Mouse (Mus musculus) forebrain, embryonic 13.5 days (tissue): ENCODE data around the gene Car1. TPM values are rescaled to one million over a fixed set of nuclear protein-coding genes. Genes with fewer than 3 reads are reported as not detected.
"Not testable (repeated sequence)": the region's sequence is repeated elsewhere in the genome, so short reads cannot be mapped to it uniquely, and the experiment has no call there.

Experiments used
- ATAC-seq: fragments of 200-750 bp; cut with Nextera tagmentation; 2 replicates; pipeline ENCODE4 v1.8.0; 2017
- H3K27ac ChIP-seq: fragments of 300-500 bp; sonication (generic); 2 replicates; pipeline ENCODE4 v1.5.1; 2015; ENCODE audit warnings: inconsistent platforms, mild to moderate bottlenecking, moderate library complexity
- H3K27me3 ChIP-seq: fragments of 300-500 bp; sonication (generic); 2 replicates; pipeline ENCODE4 v1.6.1; 2015; ENCODE audit warnings: mild to moderate bottlenecking, inconsistent platforms
- H3K36me3 ChIP-seq: fragments of 300-500 bp; sonication (generic); 2 replicates; pipeline ENCODE4 v1.6.1; 2015; ENCODE audit warnings: mild to moderate bottlenecking, inconsistent platforms; ENCODE audit not compliant: poor library complexity, severe bottlenecking
- H3K4me1 ChIP-seq: fragments of 300-500 bp; sonication (generic); 2 replicates; pipeline ENCODE4 v1.6.1; 2015; ENCODE audit warnings: inconsistent platforms
- H3K4me2 ChIP-seq: fragments of 300-500 bp; sonication (generic); 2 replicates; pipeline ENCODE4 v1.6.1; 2015; ENCODE audit warnings: inconsistent platforms, mild to moderate bottlenecking, moderate library complexity
- H3K4me3 ChIP-seq: fragments of 300-500 bp; sonication (generic); 2 replicates; pipeline ENCODE4 v1.5.1; 2015; ENCODE audit warnings: mild to moderate bottlenecking, inconsistent platforms
- H3K9ac ChIP-seq: fragments of 300-500 bp; sonication (generic); 2 replicates; pipeline ENCODE4 v1.6.1; 2015; ENCODE audit warnings: mild to moderate bottlenecking, inconsistent platforms
- H3K9me3 ChIP-seq: fragments of 300-500 bp; sonication (generic); replicated peaks from 2 replicates; pipeline ENCODE4 v1.6.1; 2016; ENCODE audit warnings: inconsistent platforms
- WGBS: fragments of 180-500 bp; shearing (Covaris S2); methylation state at CpG from one replicate; pipeline ENCODE4 v1.1.7; 2015; 5-methylcytosine and 5-hydroxymethylcytosine counted together
- polyA plus RNA-seq: library from polyadenylated mRNA; unstranded; fragments of >200 nt; fragmentation: Nextera tagmentation; extraction: Ambion mirVana; gene quantifications from 2 replicates; pipeline ENCODE4 v1.2.1, GENCODE M21; 2015

Gene Car1
- polyA plus RNA-seq, 1 experiment from 2014 or later, result not detected

DNA sequence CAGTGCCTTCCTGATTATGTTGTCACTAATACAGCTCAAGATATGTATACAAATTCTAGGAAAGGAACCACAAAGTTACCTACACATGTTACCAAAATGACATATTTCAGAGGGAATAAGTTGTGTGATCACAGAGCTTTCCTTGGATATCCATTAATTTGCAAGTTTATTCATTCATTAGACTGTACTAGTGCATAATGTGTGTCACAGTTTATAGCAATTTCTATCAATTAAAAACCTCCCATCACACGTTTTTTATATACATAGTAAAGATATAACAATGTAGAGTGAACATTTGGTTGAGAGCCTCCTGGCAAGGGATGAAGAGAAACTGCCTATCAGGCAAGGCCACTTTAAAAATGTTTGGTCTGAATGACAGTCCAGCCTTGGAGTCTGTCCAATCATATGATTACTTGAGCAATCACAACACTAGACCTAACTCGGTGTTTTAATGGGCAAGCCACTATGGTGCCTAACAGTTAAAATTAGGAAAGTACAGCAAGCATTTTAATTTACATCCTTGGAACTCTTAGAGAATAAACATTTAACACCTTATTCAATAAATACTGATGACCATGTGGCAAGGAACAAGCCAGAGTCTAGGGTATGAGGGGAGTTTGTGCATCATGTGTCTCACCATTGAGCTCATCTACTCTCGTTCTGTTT, 31.5 kb downstream of the Car1 start:
- not testable (repeated sequence) for H3K4me1 ChIP-seq, H3K36me3 ChIP-seq, H3K4me2 ChIP-seq, H3K27ac ChIP-seq, H3K9me3 ChIP-seq, H3K4me3 ChIP-seq, H3K9ac ChIP-seq, H3K27me3 ChIP-seq
- ATAC-seq, result peak; percentile 30; the same call in 1 of the 2 replicates
- WGBS, result 62% methylated on average over 3 of the region's 3 CpGs

DNA sequence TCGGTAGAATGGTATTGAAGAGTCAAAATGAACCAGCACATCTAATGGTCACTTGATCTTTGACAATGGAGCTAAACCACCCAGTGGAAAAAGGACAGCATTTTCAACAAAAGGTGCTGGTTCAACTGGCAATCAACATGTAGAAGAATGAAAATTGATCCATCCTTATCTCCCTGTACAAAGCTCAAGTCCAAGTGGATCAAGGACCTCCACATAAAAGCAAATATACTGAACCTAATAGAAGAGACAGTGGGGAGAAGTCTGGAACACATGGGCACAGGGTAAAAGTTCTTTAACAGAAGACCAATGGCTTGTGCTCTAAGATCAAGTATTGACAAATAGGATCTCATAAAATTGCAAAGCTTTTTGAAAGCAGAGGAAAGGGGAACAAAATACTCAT, 33.6 kb downstream of the Car1 start:
- not testable (repeated sequence) for H3K4me3 ChIP-seq, H3K9ac ChIP-seq, H3K4me1 ChIP-seq, H3K36me3 ChIP-seq, ATAC-seq, H3K27ac ChIP-seq, H3K27me3 ChIP-seq, H3K9me3 ChIP-seq, H3K4me2 ChIP-seq
- WGBS, result 88% methylated on average over 1 of the region's 1 CpGs

DNA sequence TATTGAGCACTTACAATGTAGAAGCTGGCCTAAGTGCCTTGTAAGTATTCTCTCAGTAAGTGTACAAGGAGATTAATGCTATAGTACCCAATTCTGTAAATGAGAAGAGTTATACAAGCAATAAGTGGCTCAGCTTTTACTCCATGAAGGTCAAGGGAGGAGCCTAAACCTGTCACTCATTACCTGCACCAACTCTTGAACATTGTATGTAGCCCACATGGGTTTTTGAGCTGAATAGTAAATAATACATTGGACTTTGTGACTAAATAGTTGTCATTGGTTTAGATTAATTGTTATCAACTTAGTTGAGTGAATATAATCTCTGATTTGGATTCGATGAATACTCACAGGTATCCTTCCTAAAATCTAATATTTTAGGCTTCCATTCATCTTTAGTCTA, 35.7 kb downstream of the Car1 start:
- not testable (repeated sequence) for H3K4me3 ChIP-seq, H3K9me3 ChIP-seq, ATAC-seq, H3K27ac ChIP-seq, H3K4me1 ChIP-seq, H3K36me3 ChIP-seq, H3K27me3 ChIP-seq, H3K9ac ChIP-seq, H3K4me2 ChIP-seq
- WGBS, result 91% methylated on average over 1 of the region's 1 CpGs

DNA sequence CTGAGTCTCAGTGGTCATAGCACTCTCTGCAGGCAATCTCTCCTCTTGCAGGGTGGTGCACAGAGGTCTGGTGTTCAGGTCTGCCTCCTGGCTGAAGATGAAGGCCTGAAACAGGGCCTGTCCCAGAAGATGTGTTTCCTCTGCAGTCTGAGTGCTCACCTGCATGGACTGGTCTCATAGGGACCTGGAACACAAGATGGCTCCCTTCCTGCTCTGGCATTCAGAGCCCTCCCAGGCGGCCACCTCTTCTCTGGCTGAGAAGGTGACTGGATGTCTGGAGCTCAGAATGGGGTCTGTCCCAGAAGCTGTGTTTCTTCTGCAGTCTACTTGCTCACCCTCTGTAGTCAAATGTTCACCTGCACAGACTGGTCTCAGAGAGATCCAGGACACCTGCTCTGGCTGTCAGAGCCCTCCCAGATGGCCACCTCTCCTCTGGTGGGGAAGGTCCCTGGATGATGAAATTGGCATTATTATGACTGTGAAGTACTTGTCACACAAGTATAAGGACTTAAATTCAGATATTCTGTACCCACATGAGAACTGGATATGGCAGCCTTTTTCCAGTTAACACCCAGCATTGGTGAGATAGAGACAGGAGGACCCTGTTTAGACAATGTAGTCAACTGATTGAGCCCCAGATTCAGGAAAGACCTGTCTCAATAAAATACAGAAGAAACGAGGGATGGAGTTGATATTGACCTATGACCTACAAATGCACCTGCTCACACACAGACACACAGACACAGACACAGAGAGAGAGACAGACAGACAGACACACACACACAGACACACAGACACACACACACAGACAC, 43.2 kb downstream of the Car1 start:
- no peaks in the 10 kb centered on the region for H3K27me3 ChIP-seq
- H3K36me3 ChIP-seq, result no peaks in the 10 kb centered on the region
- no peaks in the 10 kb centered on the region for H3K4me1 ChIP-seq
- H3K27ac ChIP-seq, result no peak overlapping the region
- H3K9ac ChIP-seq, result no peak overlapping the region
- no peaks in the 10 kb centered on the region for H3K9me3 ChIP-seq
- WGBS, result 76% methylated on average over 2 of the region's 2 CpGs
- no peak for ATAC-seq
- H3K4me2 ChIP-seq, result no peak overlapping the region
- no peak overlapping the region for H3K4me3 ChIP-seq

DNA sequence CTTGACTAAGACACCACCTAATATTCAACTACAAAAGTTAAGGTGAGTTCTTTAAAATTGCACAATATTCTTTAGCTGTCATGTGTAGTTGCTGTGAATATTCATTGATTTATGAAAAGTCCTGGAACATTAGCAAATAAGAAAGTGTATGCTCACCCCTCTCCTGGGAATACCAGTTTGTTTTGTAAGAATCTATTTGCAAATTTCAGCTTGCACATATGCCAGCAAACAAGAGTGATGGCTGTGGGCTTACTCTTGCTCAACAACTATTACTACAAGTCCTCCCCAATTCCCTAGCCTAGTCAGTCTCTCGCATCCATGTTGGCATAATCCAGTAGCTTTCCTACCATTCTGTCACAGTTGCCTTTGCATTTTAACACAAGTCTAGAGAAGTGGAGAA, 52.5 kb downstream of the Car1 start:
- Histone ChIP-seq H3K27me3 (no peaks in the 10 kb centered on the region), H3K9me3 (no peaks in the 10 kb centered on the region), H3K4me2 (no peak overlapping the region), H3K4me1 (no peaks in the 10 kb centered on the region), H3K27ac (no peak overlapping the region), H3K4me3 (no peak overlapping the region), H3K9ac (no peak overlapping the region), H3K36me3 (no peaks in the 10 kb centered on the region)
- WGBS, result 97% methylated on average over 1 of the region's 1 CpGs
- no peak for ATAC-seq

DNA sequence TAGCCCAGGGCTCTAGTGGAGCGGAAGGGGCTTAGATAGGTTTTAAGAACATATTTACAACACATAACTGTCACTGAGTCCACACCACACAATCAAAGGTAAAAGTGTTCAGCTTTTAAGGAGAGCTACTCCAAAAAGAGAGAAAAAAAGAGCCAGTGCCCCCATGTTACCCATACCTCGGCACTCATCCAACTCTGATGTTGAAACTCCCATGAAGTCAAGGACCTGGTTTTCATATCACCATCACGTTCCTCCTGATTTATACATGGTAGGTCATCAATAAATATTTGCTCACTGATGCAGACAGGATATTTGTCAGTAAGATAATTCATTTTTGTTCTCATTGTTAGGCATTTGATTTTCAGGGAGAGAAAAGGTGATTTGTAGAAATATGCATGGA, 62.1 kb downstream of the Car1 start:
- H3K27ac ChIP-seq, result no peak overlapping the region
- H3K9ac ChIP-seq, result no peak overlapping the region
- ATAC-seq, result no peak
- H3K9me3 ChIP-seq, result no peaks in the 10 kb centered on the region
- H3K27me3 ChIP-seq, result no peaks in the 10 kb centered on the region
- H3K36me3 ChIP-seq, result no peaks in the 10 kb centered on the region
- no peak overlapping the region for H3K4me3 ChIP-seq
- H3K4me2 ChIP-seq, result no peak overlapping the region
- no peaks in the 10 kb centered on the region for H3K4me1 ChIP-seq
- WGBS, result 90% methylated on average over 3 of the region's 3 CpGs

DNA sequence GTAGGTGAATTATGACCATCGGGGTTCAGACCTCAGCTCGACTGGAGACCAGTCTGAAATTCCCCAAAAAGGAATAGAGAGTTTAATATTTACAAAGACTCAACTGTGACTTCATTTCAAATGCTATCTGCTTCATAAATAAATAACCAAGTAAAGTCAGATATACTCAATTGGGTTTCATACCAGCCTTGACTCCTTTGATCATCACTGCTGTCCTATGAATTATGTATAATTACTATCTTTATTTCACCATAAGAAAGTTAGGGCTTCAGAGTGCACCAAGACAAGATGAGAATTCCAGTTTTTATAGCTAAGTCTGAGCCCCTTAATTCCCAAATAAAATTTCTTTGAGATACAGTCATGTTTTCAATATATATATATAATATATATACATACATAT, 69.9 kb downstream of the Car1 start:
- no peak overlapping the region for H3K4me2 ChIP-seq
- H3K4me1 ChIP-seq, result no peaks in the 10 kb centered on the region
- no peak overlapping the region for H3K4me3 ChIP-seq
- no peak for ATAC-seq
- no peaks in the 10 kb centered on the region for H3K27me3 ChIP-seq
- 90% methylated on average over 2 of the region's 2 CpGs for WGBS
- H3K27ac ChIP-seq, result no peak overlapping the region
- no peak overlapping the region for H3K9ac ChIP-seq
- no peaks in the 10 kb centered on the region for H3K9me3 ChIP-seq
- no peaks in the 10 kb centered on the region for H3K36me3 ChIP-seq

DNA sequence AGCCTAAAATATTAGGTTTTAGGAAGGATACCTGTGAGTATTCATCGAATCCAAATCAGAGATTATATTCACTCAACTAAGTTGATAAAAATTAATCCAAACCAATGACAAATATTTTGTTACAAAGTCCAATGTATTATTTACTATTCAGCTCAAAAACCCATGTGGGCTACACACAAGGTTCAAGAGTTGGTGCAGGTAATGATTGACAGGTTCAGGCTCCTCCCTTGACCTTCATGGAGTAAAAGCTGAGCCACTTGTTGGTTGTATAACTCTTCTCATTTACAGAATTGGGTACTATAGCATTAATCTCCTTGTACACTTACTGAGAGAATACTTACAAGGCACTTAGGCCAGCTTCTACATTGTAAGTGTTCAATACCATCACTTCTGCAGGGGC, 80.7 kb downstream of the Car1 start:
- H3K9ac ChIP-seq, H3K4me2 ChIP-seq, H3K4me3 ChIP-seq, H3K27me3 ChIP-seq, H3K27ac ChIP-seq, H3K4me1 ChIP-seq, H3K36me3 ChIP-seq, H3K9me3 ChIP-seq, ATAC-seq: not testable (repeated sequence)
- WGBS, result 98% methylated on average over 1 of the region's 1 CpGs

DNA sequence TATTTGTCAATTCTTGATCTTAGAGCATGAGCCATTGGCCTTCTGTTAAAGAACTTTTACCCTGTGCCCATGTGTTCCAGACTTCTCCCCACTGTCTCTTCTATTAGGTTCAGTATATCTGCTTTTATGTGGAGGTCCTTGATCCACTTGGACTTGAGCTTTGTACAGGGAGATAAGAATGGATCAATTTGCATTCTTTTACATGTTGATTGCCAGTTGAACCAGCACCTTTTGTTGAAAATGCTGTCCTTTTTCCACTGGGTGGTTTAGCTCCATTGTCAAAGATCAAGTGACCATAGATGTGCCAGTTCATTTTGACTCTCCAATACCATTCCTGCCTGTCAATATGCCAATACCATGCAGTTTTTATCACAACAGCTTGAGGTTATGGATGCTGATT, 82.7 kb downstream of the Car1 start:
- not testable (repeated sequence) for ATAC-seq

More for the DNA sequence above, 82.7 kb downstream of the Car1 start:
- not testable (repeated sequence) for H3K4me2 ChIP-seq, H3K36me3 ChIP-seq, H3K4me3 ChIP-seq, H3K27me3 ChIP-seq, H3K9me3 ChIP-seq, H3K27ac ChIP-seq, H3K9ac ChIP-seq, H3K4me1 ChIP-seq

Other genes starting within 250 kb of the Car1 start
- 445 and 543 TPM in 2 replicates for gene 1810022K09Rik, start 197.1 kb downstream of the Car1 start, polyA plus RNA-seq
- gene Car13, start 166.6 kb downstream of the Car1 start, polyA plus RNA-seq, result 0.58 and 0.77 TPM in 2 replicates
- 1.6 and 1.8 TPM in 2 replicates for gene Car3, start 55.1 kb upstream of the Car1 start, polyA plus RNA-seq
- 24.2 and 27.6 TPM in 2 replicates for gene Car2, start 77.9 kb upstream of the Car1 start, polyA plus RNA-seq